In genomic region chr13:76304637-76305122, GRCm38 (mm10) we compare ENCODE assay signal across 9 mouse cellular contexts. TPM values are rescaled to one million over a fixed set of nuclear protein-coding genes. Genes with fewer than 3 reads are reported as not detected.
DNase-seq lines count a peak whose midpoint lies in the region; TF ChIP-seq lines count a peak whose summit lies in the region.
"Had no signal": no experiment of that assay in that cellular context is flagged by ENCODE, and none has a peak within 500 bp of the region (broad histone marks: within the 10 kb centered on the region; RNA-seq: fewer than 3 reads in every experiment).

TSS of gene Fam81b (minus strand) at chr13:76305072.

- H3K9ac ChIP-seq in ES-E14 (ENCODE audit: insufficient read depth, low read depth, low read length, poor library complexity, severe bottlenecking), result no peak within 1 kb of the TSS
- H3K9ac ChIP-seq: heart, embryonic 13.5 days had no signal

- no peaks in the 10 kb centered on the region for H3K9me3 ChIP-seq in ES-E14 (ENCODE audit: control insufficient read depth, insufficient read depth, low read depth, low read length)
- H3K9me3 ChIP-seq: heart, embryonic 13.5 days had no signal

- in situ Hi-C loops in ES-E14 (cut with MboI; ENCODE audit: low sequenced_read_pairs in 2 of 2, unreplicated experiment in 2 of 2), result no loop called here

- peak; percentile 42 for DNase-seq in cerebellum, adult 8-10 months
- DNase-seq in cerebellum, postnatal 4 days (ENCODE audit: low spot score in 2 of 2), result no peak
- DNase-seq in layer of hippocampus, adult 2 months (ENCODE audit: low spot score in 2 of 2), result peak in 1 of 2 experiments; percentile 10
- no peak for DNase-seq in layer of hippocampus, postnatal 10 days (ENCODE audit: low spot score in 2 of 2)
- DNase-seq in ES-E14 (ENCODE audit: low read depth, low spot score), result peak; percentile 30
- peak; percentile 8 for DNase-seq in forelimb bud, embryonic 11.5 days (ENCODE audit: low read depth, low spot score)
- DNase-seq in gastrocnemius, postnatal 36 days, result no peak
- no peak for DNase-seq in thymus, postnatal 10 days (ENCODE audit: low spot score in 2 of 2)

- no peaks in the 10 kb centered on the region for H3K4me1 ChIP-seq in ES-E14 (ENCODE audit: control insufficient read depth in 2 of 2, insufficient read depth in 2 of 2, low read length in 2 of 2, poor library complexity in 1 of 2)
- H3K4me1 ChIP-seq: heart, embryonic 13.5 days had no signal

- intact Hi-C loops in gastrocnemius, postnatal 36 days (cut with DNase I), result no loop called here

- TF ChIP-seq CTCF in layer of hippocampus, adult 2 months (conservative IDR thresholded peaks at IDR 0.05), result peak; percentile 81

- H3K36me3 ChIP-seq in ES-E14 (ENCODE audit: control insufficient read depth, insufficient read depth, low read length, poor library complexity, severe bottlenecking), result no peaks in the 10 kb centered on the region
- H3K36me3 ChIP-seq: heart, embryonic 13.5 days had no signal

- H3K27ac ChIP-seq in layer of hippocampus, adult 2 months, result peak within 1 kb of the TSS; percentile 37
- H3K27ac ChIP-seq in ES-E14 (ENCODE audit: insufficient read depth, low read depth, low read length, poor library complexity, severe bottlenecking), result no peak within 1 kb of the TSS
- H3K27ac ChIP-seq: heart, embryonic 13.5 days had no signal

- H3K4me3 ChIP-seq in layer of hippocampus, adult 2 months, result no peak within 1 kb of the TSS
- no peak within 1 kb of the TSS for H3K4me3 ChIP-seq in ES-E14 (ENCODE audit: insufficient read depth in 1 of 2, low read depth in 1 of 2, low read length in 2 of 2, poor library complexity in 1 of 2, severe bottlenecking in 1 of 2)
- H3K4me3 ChIP-seq: heart, embryonic 13.5 days had no signal

TF ChIP-seq in ES-E14, 5 proteins besides CTCF, POLR2A, EP300 and RAD21:
- no peak; the same call in 1 of the 2 replicates for TF ChIP-seq ZC3H11A (IDR thresholded peaks at IDR 0.05; ENCODE audit: borderline replicate concordance, low read depth, low read length)
- no peak for TF ChIP-seq HCFC1 (IDR thresholded peaks at IDR 0.05; ENCODE audit: borderline replicate concordance, insufficient read depth, low read length)
- TF ChIP-seq ZNF384 (IDR thresholded peaks at IDR 0.05; ENCODE audit: low read depth, low read length), result no peak
- no peak for TF ChIP-seq MAFK (IDR thresholded peaks at IDR 0.05; ENCODE audit: insufficient read depth, low read depth, low read length)
- TF ChIP-seq CHD2 (IDR thresholded peaks at IDR 0.05; ENCODE audit: low read depth, low read length), result no peak
TF ChIP-seq in ES-E14: peak in this region for 0.

RNA-seq across cellular contexts. Expression of gene Fam81b, which starts in this region (rescaled TPM):
- under 1 TPM in 1 of 2 experiments, not detected in 1; 0.31 TPM for total RNA-seq in layer of hippocampus, adult 2 months (2021)
- total RNA-seq in layer of hippocampus, postnatal 10 days (2021), result under 1 TPM; 0.20 to 0.53 TPM
- total RNA-seq in ES-E14 (2012; rRNA removed), result not detected in 2 replicates
- total RNA-seq in gastrocnemius, postnatal 36 days (2021), result not detected

Comparison
In these comparisons a context has a peak if more than half of its experiments do, and no peak if none do; other contexts are left out.
1. DNase-seq: peak in cerebellum, adult 8-10 months (single experiment) and forelimb bud, embryonic 11.5 days (single experiment); none in cerebellum, postnatal 4 days (0 of 2), layer of hippocampus, postnatal 10 days (0 of 2), gastrocnemius, postnatal 36 days (0 of 2) and thymus, postnatal 10 days (0 of 2).
2. Peak in DNase-seq in ES-E14; RNA of the gene not detected or under 1 TPM.